Mouse (Mus musculus): ENCODE results near the gene Slc38a9. TPM values are rescaled to one million over a fixed set of nuclear protein-coding genes. Genes with fewer than 3 reads are reported as not detected.

Gene Slc38a9
- polyA plus RNA-seq, 1 experiment, result 2.9 TPM

- TF ChIP-seq CTCF (IDR thresholded peaks at IDR 0.05; ENCODE audit: extremely low read depth, insufficient read length, insufficient replicate concordance, low read depth, low read length), result no peak
- TF ChIP-seq POLR2A (IDR thresholded peaks at IDR 0.05; ENCODE audit: low read depth, low read length), result no peak
- no peak overlapping the region for H3K27ac ChIP-seq (ENCODE audit: insufficient read depth, low read depth, low read length)
- no peaks in the 10 kb centered on the region for H3K27me3 ChIP-seq (ENCODE audit: control insufficient read depth, insufficient read depth, low read length)
- H3K36me3 ChIP-seq (ENCODE audit: control insufficient read depth, insufficient read depth, low read length), result no peaks in the 10 kb centered on the region
- no peak overlapping the region for H3K4me3 ChIP-seq (ENCODE audit: low read depth, low read length)
- no peaks in the 10 kb centered on the region for H3K4me1 ChIP-seq (ENCODE audit: control insufficient read depth, insufficient read depth, insufficient read length, low read length)
- WGBS, result 82% methylated on average over 2 of the region's 2 CpGs
These were observed 22.8 kb downstream of the Slc38a9 start for GRCm38 (mm10) chr13:112683312-112683711.

GRCm38 (mm10) chr13:112683970-112684369, 23.4 kb downstream of the Slc38a9 start:
- Histone ChIP-seq H3K4me3 (ENCODE audit: low read depth, low read length) (no peak overlapping the region), H3K4me1 (ENCODE audit: control insufficient read depth, insufficient read depth, insufficient read length, low read length) (no peaks in the 10 kb centered on the region), H3K36me3 (ENCODE audit: control insufficient read depth, insufficient read depth, low read length) (no peaks in the 10 kb centered on the region), H3K27me3 (ENCODE audit: control insufficient read depth, insufficient read depth, low read length) (no peaks in the 10 kb centered on the region), H3K27ac (ENCODE audit: insufficient read depth, low read depth, low read length) (no peak overlapping the region)
- 84% methylated on average over 6 of the region's 6 CpGs for WGBS
- TF ChIP-seq CTCF (IDR thresholded peaks at IDR 0.05; ENCODE audit: extremely low read depth, insufficient read length, insufficient replicate concordance, low read depth, low read length), result no peak
- TF ChIP-seq POLR2A (IDR thresholded peaks at IDR 0.05; ENCODE audit: low read depth, low read length), result no peak

- no peaks in the 10 kb centered on the region for H3K27me3 ChIP-seq (ENCODE audit: control insufficient read depth, insufficient read depth, low read length)
- no peak for TF ChIP-seq POLR2A (IDR thresholded peaks at IDR 0.05; ENCODE audit: low read depth, low read length)
- no peak for TF ChIP-seq CTCF (IDR thresholded peaks at IDR 0.05; ENCODE audit: extremely low read depth, insufficient read length, insufficient replicate concordance, low read depth, low read length)
- 48% methylated on average over 2 of the region's 2 CpGs for WGBS
- H3K27ac ChIP-seq (ENCODE audit: insufficient read depth, low read depth, low read length), result no peak overlapping the region
- no peak overlapping the region for H3K4me3 ChIP-seq (ENCODE audit: low read depth, low read length)
- H3K36me3 ChIP-seq (ENCODE audit: control insufficient read depth, insufficient read depth, low read length), result peaks cover 5% of the 10 kb centered on the region; the same call in 1 of the 2 replicates
- no peaks in the 10 kb centered on the region for H3K4me1 ChIP-seq (ENCODE audit: control insufficient read depth, insufficient read depth, insufficient read length, low read length)
These were observed 25.6 kb downstream of the Slc38a9 start for GRCm38 (mm10) chr13:112686155-112686554.

GRCm38 (mm10) chr13:112692870-112693553, 32.5 kb downstream of the Slc38a9 start:
- no peaks in the 10 kb centered on the region for H3K4me1 ChIP-seq (ENCODE audit: control insufficient read depth, insufficient read depth, insufficient read length, low read length)
- 68% methylated on average over 10 of the region's 10 CpGs for WGBS
- H3K27ac ChIP-seq (ENCODE audit: insufficient read depth, low read depth, low read length), result no peak overlapping the region
- H3K4me3 ChIP-seq (ENCODE audit: low read depth, low read length), result no peak overlapping the region
- peaks cover 7% of the 10 kb centered on the region for H3K36me3 ChIP-seq (ENCODE audit: control insufficient read depth, insufficient read depth, low read length)
- no peak for TF ChIP-seq POLR2A (IDR thresholded peaks at IDR 0.05; ENCODE audit: low read depth, low read length)
- no peak for TF ChIP-seq CTCF (IDR thresholded peaks at IDR 0.05; ENCODE audit: extremely low read depth, insufficient read length, insufficient replicate concordance, low read depth, low read length)
- no peaks in the 10 kb centered on the region for H3K27me3 ChIP-seq (ENCODE audit: control insufficient read depth, insufficient read depth, low read length)

- TF ChIP-seq POLR2A (IDR thresholded peaks at IDR 0.05; ENCODE audit: low read depth, low read length), result no peak
- TF ChIP-seq CTCF (IDR thresholded peaks at IDR 0.05; ENCODE audit: extremely low read depth, insufficient read length, insufficient replicate concordance, low read depth, low read length), result no peak
- WGBS, result 96% methylated on average over 8 of the region's 8 CpGs
- Histone ChIP-seq H3K27me3 (ENCODE audit: control insufficient read depth, insufficient read depth, low read length) (no peaks in the 10 kb centered on the region), H3K4me1 (ENCODE audit: control insufficient read depth, insufficient read depth, insufficient read length, low read length) (no peaks in the 10 kb centered on the region), H3K4me3 (ENCODE audit: low read depth, low read length) (no peak overlapping the region), H3K27ac (ENCODE audit: insufficient read depth, low read depth, low read length) (no peak overlapping the region), H3K36me3 (ENCODE audit: control insufficient read depth, insufficient read depth, low read length) (peaks cover 2% of the 10 kb centered on the region)
These were observed 35.1 kb downstream of the Slc38a9 start for GRCm38 (mm10) chr13:112695526-112696240.

GRCm38 (mm10) chr13:112701256-112701655, 40.7 kb downstream of the Slc38a9 start:
- no peak overlapping the region for H3K27ac ChIP-seq (ENCODE audit: insufficient read depth, low read depth, low read length)
- 90% methylated on average over 8 of the region's 8 CpGs for WGBS

GRCm38 (mm10) chr13:112706351-112706750, 45.8 kb downstream of the Slc38a9 start:
- TF ChIP-seq POLR2A (IDR thresholded peaks at IDR 0.05; ENCODE audit: low read depth, low read length) (no peak), CTCF (IDR thresholded peaks at IDR 0.05; ENCODE audit: extremely low read depth, insufficient read length, insufficient replicate concordance, low read depth, low read length) (no peak)
- H3K4me3 ChIP-seq (ENCODE audit: low read depth, low read length), result no peak overlapping the region
- no peaks in the 10 kb centered on the region for H3K36me3 ChIP-seq (ENCODE audit: control insufficient read depth, insufficient read depth, low read length)
- no peaks in the 10 kb centered on the region for H3K4me1 ChIP-seq (ENCODE audit: control insufficient read depth, insufficient read depth, insufficient read length, low read length)
- no peak overlapping the region for H3K27ac ChIP-seq (ENCODE audit: insufficient read depth, low read depth, low read length)
- H3K27me3 ChIP-seq (ENCODE audit: control insufficient read depth, insufficient read depth, low read length), result no peaks in the 10 kb centered on the region
- 93% methylated on average over 4 of the region's 4 CpGs for WGBS

More at GRCm38 (mm10) chr13:112701256-112701655, 40.7 kb downstream of the Slc38a9 start:
- Histone ChIP-seq H3K27me3 (ENCODE audit: control insufficient read depth, insufficient read depth, low read length) (no peaks in the 10 kb centered on the region), H3K4me1 (ENCODE audit: control insufficient read depth, insufficient read depth, insufficient read length, low read length) (no peaks in the 10 kb centered on the region), H3K4me3 (ENCODE audit: low read depth, low read length) (no peak overlapping the region), H3K36me3 (ENCODE audit: control insufficient read depth, insufficient read depth, low read length) (no peaks in the 10 kb centered on the region)
- TF ChIP-seq CTCF (IDR thresholded peaks at IDR 0.05; ENCODE audit: extremely low read depth, insufficient read length, insufficient replicate concordance, low read depth, low read length) (no peak), POLR2A (IDR thresholded peaks at IDR 0.05; ENCODE audit: low read depth, low read length) (no peak)

Data from small intestine, adult 2 months (tissue).